Mouse (Mus musculus) lung, embryonic 15.5 days (tissue): ENCODE measurements around the gene Rps12. TPM values are rescaled to one million over a fixed set of nuclear protein-coding genes. Genes with fewer than 3 reads are reported as not detected.

Experiments used
- ATAC-seq: fragments of 200-750 bp; cut with Nextera tagmentation; 2 replicates; pipeline ENCODE4 v1.8.0; 2017; ENCODE audit warnings: moderate number of reproducible peaks, borderline replicate concordance; ENCODE audit not compliant: low FRiP score, low TSS enrichment; ENCODE audit errors: extremely low read depth
- H3K27ac ChIP-seq: fragments of 300-500 bp; sonication (generic); 2 replicates; pipeline ENCODE4 v1.5.1; 2015; ENCODE audit warnings: moderate library complexity, mild to moderate bottlenecking, inconsistent platforms
- H3K27me3 ChIP-seq: fragments of 300-500 bp; sonication (generic); 2 replicates; pipeline ENCODE4 v1.6.1; 2015; ENCODE audit warnings: inconsistent platforms
- H3K36me3 ChIP-seq: fragments of 300-500 bp; sonication (generic); 2 replicates; pipeline ENCODE4 v1.6.1; 2015; ENCODE audit warnings: inconsistent platforms
- H3K4me1 ChIP-seq: fragments of 300-500 bp; sonication (generic); 2 replicates; pipeline ENCODE4 v1.6.1; 2015; ENCODE audit warnings: inconsistent platforms
- H3K4me2 ChIP-seq: fragments of 300-500 bp; sonication (generic); 2 replicates; pipeline ENCODE4 v1.6.1; 2015; ENCODE audit warnings: inconsistent platforms, mild to moderate bottlenecking, moderate library complexity
- H3K4me3 ChIP-seq: fragments of 300-500 bp; sonication (generic); 2 replicates; pipeline ENCODE4 v1.5.1; 2015; ENCODE audit warnings: mild to moderate bottlenecking, inconsistent platforms
- H3K9ac ChIP-seq: fragments of 300-500 bp; sonication (generic); 2 replicates; pipeline ENCODE4 v1.6.1; 2015; ENCODE audit warnings: inconsistent platforms
- H3K9me3 ChIP-seq: fragments of 300-500 bp; sonication (generic); 2 replicates; pipeline ENCODE4 v1.6.1; 2016; ENCODE audit warnings: inconsistent platforms
- WGBS: fragments of 180-500 bp; shearing (Covaris S2); methylation state at CpG from one replicate; pipeline ENCODE4 v1.1.7; 2015; 5-methylcytosine and 5-hydroxymethylcytosine counted together
- polyA plus RNA-seq: library from polyadenylated mRNA; unstranded; fragments of >200 nt; fragmentation: Nextera tagmentation; extraction: Ambion mirVana; gene quantifications from 2 replicates; pipeline ENCODE4 v1.2.1, GENCODE M21; 2015

The Rps12 gene
- polyA plus RNA-seq, 1 experiment from 2014 or later, result 166 TPM

DNA sequence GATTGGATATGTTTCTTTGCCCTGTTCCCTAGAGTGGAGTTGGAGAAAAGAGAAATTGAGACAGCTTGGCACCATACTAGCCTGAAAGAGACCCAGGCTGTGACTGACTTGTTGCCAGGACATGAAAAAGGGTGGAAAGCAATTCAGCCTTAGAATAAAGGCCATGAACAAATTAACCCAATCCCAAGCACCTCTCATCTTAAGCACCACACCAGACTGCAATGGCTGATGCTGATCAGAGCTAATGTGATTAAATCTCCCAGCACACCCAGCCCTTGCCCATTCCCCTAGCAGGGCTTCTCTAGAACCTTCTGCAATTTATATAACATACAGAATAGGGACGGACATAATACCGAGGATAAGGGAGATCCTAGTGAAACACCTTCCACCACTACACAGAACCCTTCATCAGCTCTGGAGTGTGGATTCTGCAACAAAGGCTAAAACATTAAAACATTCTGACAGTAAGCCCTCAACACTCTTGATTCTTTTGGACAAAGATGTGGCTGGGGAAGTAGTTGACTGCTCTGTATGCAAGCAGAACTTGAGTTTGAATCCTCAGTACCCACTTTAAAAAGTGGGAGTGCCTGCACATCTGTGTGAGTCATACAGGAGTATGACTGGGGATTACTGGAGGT, 4.1 kb downstream of the Rps12 start:
- Histone ChIP-seq H3K9me3 (no peaks in the 10 kb centered on the region), H3K36me3 (peaks cover 41% of the 10 kb centered on the region)
- 35% methylated on average over 2 of the region's 2 CpGs for WGBS

DNA sequence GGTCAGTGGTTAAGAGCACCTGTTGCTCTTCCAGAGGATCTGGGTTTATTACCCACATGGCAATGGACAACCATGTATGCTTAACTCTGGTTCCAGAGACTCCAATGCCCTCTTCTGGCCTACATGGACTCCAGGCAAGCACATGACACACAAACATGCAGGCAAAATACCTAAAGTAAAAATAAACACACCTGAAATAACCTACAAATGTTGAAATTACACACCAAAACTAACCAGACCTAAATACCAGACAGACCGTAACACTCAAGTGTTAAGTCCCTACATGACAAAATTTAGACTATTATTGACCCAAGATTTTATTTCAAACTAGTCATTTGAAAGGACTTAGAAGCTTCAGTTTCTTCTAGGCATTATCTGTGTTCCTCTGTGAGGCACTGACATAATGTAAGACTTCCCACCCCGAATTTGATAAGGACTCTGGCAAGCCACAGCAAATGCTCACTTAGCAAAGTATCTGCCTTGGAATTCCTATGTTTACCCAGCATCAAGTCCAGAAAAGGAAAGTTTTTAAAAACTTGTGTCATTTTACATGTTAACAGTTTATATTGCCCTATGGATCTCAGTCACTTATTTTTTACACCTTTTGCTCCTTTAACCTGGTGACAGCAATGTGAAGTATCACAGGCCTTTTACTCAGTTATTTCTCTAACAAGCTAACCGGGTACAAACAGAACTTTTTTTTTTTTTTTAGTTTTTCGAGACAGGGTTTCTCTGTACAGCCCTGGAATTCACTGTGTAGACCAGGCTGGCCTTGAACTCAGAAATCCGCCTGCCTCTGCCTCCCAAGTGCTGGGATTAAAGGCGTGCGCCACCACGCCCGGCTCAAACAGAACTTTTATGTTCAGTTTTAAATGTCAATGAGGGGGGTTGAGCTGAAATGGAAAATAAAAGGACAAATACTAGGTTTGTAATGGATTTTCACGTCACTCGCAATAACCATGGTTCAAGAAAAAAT, 5.0 kb downstream of the Rps12 start:
- ATAC-seq, result no peak
- H3K27me3 ChIP-seq, result no peaks in the 10 kb centered on the region
- 73% methylated on average over 11 of the region's 11 CpGs for WGBS
- peaks cover 41% of the 10 kb centered on the region for H3K36me3 ChIP-seq
- peaks cover 19% of the 10 kb centered on the region for H3K4me1 ChIP-seq
- H3K4me3 ChIP-seq, result no peak overlapping the region
- no peak overlapping the region for H3K4me2 ChIP-seq
- H3K27ac ChIP-seq, result no peak overlapping the region
- H3K9ac ChIP-seq, result no peak overlapping the region
- no peaks in the 10 kb centered on the region for H3K9me3 ChIP-seq

More for the DNA sequence above, 4.1 kb downstream of the Rps12 start:
- Histone ChIP-seq H3K4me1 (peaks cover 19% of the 10 kb centered on the region), H3K4me3 (no peak overlapping the region), H3K9ac (no peak overlapping the region), H3K4me2 (no peak overlapping the region), H3K27me3 (no peaks in the 10 kb centered on the region), H3K27ac (no peak overlapping the region)
- no peak for ATAC-seq

DNA sequence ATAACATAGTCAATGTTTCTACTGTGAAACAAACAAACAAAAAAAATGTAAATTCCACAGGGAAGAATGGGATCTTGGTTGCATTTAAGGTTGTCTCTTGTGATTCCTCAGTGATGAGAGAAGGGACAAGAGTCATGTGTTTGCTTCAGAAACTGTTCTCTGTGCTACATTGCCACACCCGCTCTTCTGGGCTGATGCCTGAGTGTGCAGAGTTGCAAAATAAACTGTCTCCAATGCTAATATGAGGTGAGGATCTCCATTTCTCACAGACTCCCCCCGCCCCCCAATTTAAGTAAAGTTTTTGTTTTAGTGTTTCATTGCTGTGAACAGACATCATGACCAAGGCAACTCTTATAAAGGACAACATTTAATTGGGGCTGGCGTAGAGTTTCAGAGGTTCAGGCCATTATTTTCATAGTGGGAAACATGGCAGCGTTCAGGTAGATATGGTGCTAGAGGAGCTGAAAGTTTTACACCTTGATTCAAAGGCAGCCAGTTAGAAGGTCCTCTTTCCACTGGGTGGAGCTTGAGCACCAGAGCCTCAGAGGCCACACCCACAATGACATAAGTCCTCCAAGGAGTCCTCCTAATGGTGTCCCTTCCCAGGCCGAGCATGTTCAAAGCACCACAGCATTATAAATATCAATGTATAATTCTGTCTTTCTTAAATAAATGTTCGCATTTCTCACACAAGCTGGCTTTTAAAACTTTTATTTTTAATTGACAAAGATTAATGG, 6.4 kb downstream of the Rps12 start:
- ATAC-seq, result no peak
- H3K4me2 ChIP-seq, result no peak overlapping the region
- H3K9me3 ChIP-seq, result no peaks in the 10 kb centered on the region
- H3K4me3 ChIP-seq, result no peak overlapping the region
- 77% methylated on average over 6 of the region's 6 CpGs for WGBS
- H3K27ac ChIP-seq, result no peak overlapping the region
- no peaks in the 10 kb centered on the region for H3K27me3 ChIP-seq
- peaks cover 35% of the 10 kb centered on the region for H3K36me3 ChIP-seq
- peaks cover 13% of the 10 kb centered on the region for H3K4me1 ChIP-seq
- H3K9ac ChIP-seq, result no peak overlapping the region

DNA sequence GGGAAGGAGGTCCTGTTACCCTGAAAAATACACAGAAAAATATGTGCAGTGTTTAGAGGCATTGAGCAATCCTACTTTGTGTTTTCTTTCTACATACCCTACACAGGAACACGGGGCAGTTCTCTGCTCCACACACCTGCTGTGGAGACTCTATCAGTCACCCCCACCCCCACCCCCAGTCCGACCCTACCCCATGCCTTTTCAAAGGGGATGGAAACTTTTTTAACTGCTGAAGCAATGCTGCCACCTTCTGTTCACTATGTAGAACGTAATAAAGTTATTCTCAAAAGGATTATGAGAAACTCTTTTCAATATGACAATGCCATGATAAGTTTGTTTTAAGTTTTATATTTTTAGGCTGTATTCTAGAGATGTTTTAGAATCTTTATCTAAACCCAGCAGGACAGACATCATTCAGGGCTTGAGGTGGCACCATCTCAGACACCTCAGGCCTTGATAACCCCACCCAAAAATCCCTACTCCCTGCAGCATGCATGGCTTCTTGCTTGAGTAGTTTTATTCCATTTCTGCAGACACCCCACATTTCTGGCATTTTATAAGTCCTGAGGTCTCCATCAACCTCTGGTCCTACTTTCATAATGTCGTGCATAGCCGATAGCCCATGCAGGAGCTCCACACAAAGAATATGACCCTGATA, 9.7 kb downstream of the Rps12 start:
- no peaks in the 10 kb centered on the region for H3K4me1 ChIP-seq
- ATAC-seq, result no peak
- no peaks in the 10 kb centered on the region for H3K9me3 ChIP-seq
- no peaks in the 10 kb centered on the region for H3K27me3 ChIP-seq
- no peak overlapping the region for H3K27ac ChIP-seq
- no peak overlapping the region for H3K4me2 ChIP-seq
- WGBS, result 32% methylated on average over 5 of the region's 5 CpGs
- H3K9ac ChIP-seq, result no peak overlapping the region
- no peak overlapping the region for H3K4me3 ChIP-seq
- H3K36me3 ChIP-seq, result peaks cover 5% of the 10 kb centered on the region

DNA sequence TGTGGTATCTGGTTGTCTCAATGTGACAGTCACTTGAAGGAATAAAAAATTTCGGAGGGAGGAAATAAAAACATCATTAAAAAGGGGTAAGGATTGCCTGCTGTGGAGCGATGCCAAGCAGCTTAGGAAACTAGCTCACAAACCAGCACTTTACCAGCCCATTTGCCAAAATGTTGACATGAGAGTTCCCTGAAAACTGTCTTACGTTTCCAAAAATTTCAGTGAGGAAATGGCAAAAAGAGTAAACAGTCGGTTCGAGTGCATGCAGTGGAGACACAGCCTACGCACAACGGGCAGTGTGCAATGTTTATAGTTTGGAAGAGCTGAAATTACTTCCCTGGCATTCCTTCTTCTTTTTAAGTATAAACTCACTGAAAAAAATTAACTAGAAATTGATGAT, 32.9 kb downstream of the Rps12 start:
- Histone ChIP-seq H3K4me1 (no peaks in the 10 kb centered on the region), H3K9ac (no peak overlapping the region), H3K36me3 (no peaks in the 10 kb centered on the region), H3K27ac (0 out of 2 replicates have a peak overlapping the region, but pooled peaks have one; percentile 10), H3K4me2 (peak overlapping the region; percentile 22; the same call in 1 of the 2 replicates), H3K27me3 (no peaks in the 10 kb centered on the region), H3K9me3 (no peaks in the 10 kb centered on the region), H3K4me3 (no peak overlapping the region)
- ATAC-seq, result no peak
- 38% methylated on average over 7 of the region's 7 CpGs for WGBS

Other genes starting within 250 kb of the Rps12 start
- gene Slc18b1, start 9.7 kb upstream of the Rps12 start, polyA plus RNA-seq, result 16.7 and 20.1 TPM in 2 replicates
- 0.16 and 0.18 TPM in 2 replicates for gene Vnn3, start 64.2 kb upstream of the Rps12 start, polyA plus RNA-seq
- gene Vnn1, start 107.4 kb upstream of the Rps12 start, polyA plus RNA-seq, result 2.3 and 2.7 TPM in 2 replicates
- not detected in 2 replicates for gene Taar1, start 133.1 kb upstream of the Rps12 start, polyA plus RNA-seq
- gene Taar2, start 151.3 kb upstream of the Rps12 start, polyA plus RNA-seq, result not detected in 2 replicates
- gene Taar3, start 162.3 kb upstream of the Rps12 start, polyA plus RNA-seq, result not detected in 2 replicates
- not detected in 2 replicates for gene Taar4, start 173.2 kb upstream of the Rps12 start, polyA plus RNA-seq
- not detected in 2 replicates for gene Taar5, start 183.4 kb upstream of the Rps12 start, polyA plus RNA-seq
- gene Taar6, start 198.4 kb upstream of the Rps12 start, polyA plus RNA-seq, result not detected in 2 replicates
- gene Taar7a, start 206.2 kb upstream of the Rps12 start, polyA plus RNA-seq, result not detected in 2 replicates
- not detected in 2 replicates for gene Taar7b, start 212.7 kb upstream of the Rps12 start, polyA plus RNA-seq
- gene Taar7d, start 239.9 kb upstream of the Rps12 start, polyA plus RNA-seq, result not detected in 2 replicates